ENCODE assay signal across 9 mouse cellular contexts in genomic region chr12:4842456-4842855, GRCm38 (mm10). TPM values are rescaled to one million over a fixed set of nuclear protein-coding genes. Genes with fewer than 3 reads are reported as not detected.
A peak's percentile ranks its signal among the peaks of the same experiment; 100 is the strongest.
DNase-seq lines count a peak whose midpoint lies in the region; ATAC-seq and TF ChIP-seq lines count a peak whose summit lies in the region.
"Had no signal": no experiment of that assay in that cellular context is flagged by ENCODE, and none has a peak within 500 bp of the region (broad histone marks: within the 10 kb centered on the region; RNA-seq: fewer than 3 reads in every experiment).

No protein-coding gene starts in this region.

- H3K9ac ChIP-seq in hindbrain, postnatal 0 days (replicated peaks; ENCODE audit: low read length): no peak overlapping the region
- no peak overlapping the region for H3K9ac ChIP-seq in hindbrain, embryonic 14.5 days

- 92% methylated on average over 8 of the region's 8 CpGs for WGBS in hindbrain, postnatal 0 days
- 88% methylated on average over 8 of the region's 8 CpGs for WGBS in hindbrain, embryonic 14.5 days

- no peaks in the 10 kb centered on the region for H3K9me3 ChIP-seq in hindbrain, postnatal 0 days (ENCODE audit: low read length)
- no peaks in the 10 kb centered on the region for H3K9me3 ChIP-seq in hindbrain, embryonic 14.5 days (ENCODE audit: control insufficient read depth, low read length)
- H3K9me3 ChIP-seq: neural tube, embryonic 12.5 days had no signal

- no peak overlapping the region for H3K4me3 ChIP-seq in hindbrain, postnatal 0 days (ENCODE audit: low read length)
- H3K4me3 ChIP-seq in hindbrain, embryonic 14.5 days (replicated peaks; ENCODE audit: low read length): no peak overlapping the region

- peak; percentile 38 for DNase-seq in cerebellum, adult 11-12 months
- no peak for DNase-seq in cerebellum, postnatal 25 days
- no peak for DNase-seq in hindbrain, postnatal 0 days (ENCODE audit: low spot score)
- DNase-seq in hindbrain, embryonic 14.5 days (ENCODE audit: low spot score): no peak
- peak; percentile 43 for DNase-seq in A20 (ENCODE audit: low read depth, low spot score)
- peak; percentile 38 for DNase-seq in induced T-regulatory cell, adult 2 months (ENCODE audit: low read depth)
- no peak for DNase-seq in left cerebral cortex, postnatal 36 days (ENCODE audit: low spot score in 2 of 2)

- no peak overlapping the region for H3K27ac ChIP-seq in hindbrain, postnatal 0 days
- no peak overlapping the region for H3K27ac ChIP-seq in hindbrain, embryonic 14.5 days

- H3K27me3 ChIP-seq in hindbrain, postnatal 0 days (ENCODE audit: insufficient read depth, low read length): no peaks in the 10 kb centered on the region
- H3K27me3 ChIP-seq in hindbrain, embryonic 14.5 days (ENCODE audit: control insufficient read depth, insufficient read depth, low read length): 0 out of 2 replicates have a peak, but pooled peaks cover 13% of the 10 kb centered on the region

- ATAC-seq in hindbrain, postnatal 0 days: no peak
- no peak for ATAC-seq in hindbrain, embryonic 14.5 days (ENCODE audit: low FRiP score)
- no peak for ATAC-seq in megakaryocyte-erythroid progenitor cell, adult 5-6 weeks (replicated peaks; ENCODE audit: low FRiP score, low TSS enrichment, poor library complexity, severe bottlenecking)

- H3K36me3 ChIP-seq in hindbrain, postnatal 0 days (ENCODE audit: insufficient read depth, low read length): peaks cover 6% of the 10 kb centered on the region; the same call in 1 of the 2 replicates
- H3K36me3 ChIP-seq in hindbrain, embryonic 14.5 days (replicated peaks; ENCODE audit: control insufficient read depth, insufficient read depth): no peaks in the 10 kb centered on the region
- H3K36me3 ChIP-seq: neural tube, embryonic 12.5 days had no signal

- intact Hi-C loops in left cerebral cortex, postnatal 36 days (cut with DNase I): loop anchor here (5.0 kb wide), 1 partner anchor 65 kb away; the partner anchor contains the start of gene Ubxn2a

- H3K4me1 ChIP-seq in hindbrain, postnatal 0 days (ENCODE audit: insufficient read depth, low read length): peaks cover 3% of the 10 kb centered on the region; the same call in 1 of the 2 replicates
- H3K4me1 ChIP-seq in hindbrain, embryonic 14.5 days (replicated peaks; ENCODE audit: control insufficient read depth, insufficient read depth, low read length): peaks cover 16% of the 10 kb centered on the region

- peak overlapping the region; percentile 95; the same call in 1 of the 2 replicates for H3K4me2 ChIP-seq in hindbrain, postnatal 0 days (ENCODE audit: low read depth, low read length)
- no peak overlapping the region for H3K4me2 ChIP-seq in hindbrain, embryonic 14.5 days (replicated peaks)

- no peak for TF ChIP-seq CTCF in hindbrain, postnatal 0 days (IDR thresholded peaks at IDR 0.05; ENCODE audit: low read depth)

RNA-seq across cellular contexts. Expression of gene Wdcp, which starts 0.6 kb away (rescaled TPM):
- total RNA-seq in hindbrain, postnatal 0 days (2014; rRNA removed): 9.9 and 10.3 TPM in 2 replicates
- 14.5 and 15.0 TPM in 2 replicates for polyA plus RNA-seq in hindbrain, postnatal 0 days (2015; fragmentation: Nextera tagmentation; extraction: Ambion mirVana)
- polyA plus RNA-seq in hindbrain, embryonic 14.5 days (2014; fragmentation: Nextera tagmentation; extraction: Ambion mirVana): 10.4 and 11.1 TPM in 2 replicates
- total RNA-seq in left cerebral cortex, postnatal 36 days (2021): 10 to 100 TPM; 10.8 to 12.9 TPM
- total RNA-seq in megakaryocyte-erythroid progenitor cell, adult 5-6 weeks (2014; fragmentation: Nextera tagmentation): 20.3 and 27.5 TPM in 2 replicates
- total RNA-seq in megakaryocyte-erythroid progenitor cell, adult 5-6 weeks (2017): 5.0 and 9.5 TPM in 2 replicates

RNA-seq across cellular contexts. Expression of gene Fkbp1b, which starts 1.1 kb away (rescaled TPM):
- total RNA-seq in hindbrain, postnatal 0 days (2014; rRNA removed): 73.2 and 77.4 TPM in 2 replicates
- 101 and 103 TPM in 2 replicates for polyA plus RNA-seq in hindbrain, postnatal 0 days (2015; fragmentation: Nextera tagmentation; extraction: Ambion mirVana)
- polyA plus RNA-seq in hindbrain, embryonic 14.5 days (2014; fragmentation: Nextera tagmentation; extraction: Ambion mirVana): 50.6 and 58.5 TPM in 2 replicates
- total RNA-seq in left cerebral cortex, postnatal 36 days (2021): 10 to 100 TPM; 43.8 to 54.7 TPM
- total RNA-seq in megakaryocyte-erythroid progenitor cell, adult 5-6 weeks (2014; fragmentation: Nextera tagmentation): not detected in 2 replicates
- total RNA-seq in megakaryocyte-erythroid progenitor cell, adult 5-6 weeks (2017): 1.6 and 12.2 TPM in 2 replicates

RNA-seq across cellular contexts. Expression of gene Sf3b6, which starts 25.1 kb away (rescaled TPM):
- 64.7 and 77.8 TPM in 2 replicates for total RNA-seq in hindbrain, postnatal 0 days (2014; rRNA removed)
- 299 and 347 TPM in 2 replicates for polyA plus RNA-seq in hindbrain, postnatal 0 days (2015; fragmentation: Nextera tagmentation; extraction: Ambion mirVana)
- polyA plus RNA-seq in hindbrain, embryonic 14.5 days (2014; fragmentation: Nextera tagmentation; extraction: Ambion mirVana): 269 and 286 TPM in 2 replicates
- 100 to 1,000 TPM in 1 of 2 experiments, 10 to 100 TPM in 1; 82.3 to 103 TPM for total RNA-seq in left cerebral cortex, postnatal 36 days (2021)
- 172 and 266 TPM in 2 replicates for total RNA-seq in megakaryocyte-erythroid progenitor cell, adult 5-6 weeks (2014; fragmentation: Nextera tagmentation)
- 189 and 198 TPM in 2 replicates for total RNA-seq in megakaryocyte-erythroid progenitor cell, adult 5-6 weeks (2017)

RNA-seq across cellular contexts. Expression of gene Mfsd2b, which starts 31.7 kb away (rescaled TPM):
- total RNA-seq in hindbrain, postnatal 0 days (2014; rRNA removed): 3.6 and 3.8 TPM in 2 replicates
- 1.5 and 1.8 TPM in 2 replicates for polyA plus RNA-seq in hindbrain, postnatal 0 days (2015; fragmentation: Nextera tagmentation; extraction: Ambion mirVana)
- polyA plus RNA-seq in hindbrain, embryonic 14.5 days (2014; fragmentation: Nextera tagmentation; extraction: Ambion mirVana): 2.0 and 2.3 TPM in 2 replicates
- 1 to 10 TPM in 1 of 2 experiments, under 1 TPM in 1; 0.54 to 1.1 TPM for total RNA-seq in left cerebral cortex, postnatal 36 days (2021)
- total RNA-seq in megakaryocyte-erythroid progenitor cell, adult 5-6 weeks (2014; fragmentation: Nextera tagmentation): 225 and 274 TPM in 2 replicates
- total RNA-seq in megakaryocyte-erythroid progenitor cell, adult 5-6 weeks (2017): 116 and 136 TPM in 2 replicates

Comparison
In these comparisons a context has a peak if more than half of its experiments do, and no peak if none do; other contexts are left out.
1. DNase-seq: peak in cerebellum, adult 11-12 months (single experiment), A20 (single experiment) and induced T-regulatory cell, adult 2 months (single experiment); none in cerebellum, postnatal 25 days (0 of 2), hindbrain, postnatal 0 days (single experiment), hindbrain, embryonic 14.5 days (single experiment) and left cerebral cortex, postnatal 36 days (0 of 2).